Mouse (Mus musculus): ENCODE measurements around the gene S100a5.

- TF ChIP-seq CTCF (IDR thresholded peaks at IDR 0.05; ENCODE audit: borderline replicate concordance, insufficient read depth, low read depth, low read length) (no peak), POLR2A (IDR thresholded peaks at IDR 0.05; ENCODE audit: borderline replicate concordance, insufficient read depth, low read length) (no peak)
Measured at GRCm38 (mm10) chr3:90583893-90584292, 24.4 kb upstream of the S100a5 start.
